Mouse (Mus musculus) MEL (cell line): Measurements from ENCODE around the gene Ccdc59.

ENCODE experiments used
- CTCF ChIP-seq, 3 experiments: IDR thresholded peaks in 2 of 3; conservative IDR thresholded peaks in 1 of 3; 2 replicates each; pipeline ENCODE4 v1.5.1; 2011 to 2012; ENCODE audit warnings: low read length in 3 of 3, low read depth in 2 of 3, mild to moderate bottlenecking in 2 of 3, improper control_type of control experiment in 1 of 3, inconsistent platforms in 1 of 3, mixed read lengths in 1 of 3, moderate library complexity in 1 of 3; ENCODE audit not compliant: control insufficient read depth in 1 of 3, insufficient read depth in 1 of 3, poor library complexity in 1 of 3, severe bottlenecking in 1 of 3
- E2F4 ChIP-seq: IDR thresholded peaks from 2 replicates; pipeline ENCODE4 v1.6.1; 2011; ENCODE audit warnings: low read depth, low read length, improper control_type of control experiment, borderline replicate concordance
- EP300 ChIP-seq, 2 experiments: IDR thresholded peaks; 2 replicates each; pipeline ENCODE4 v1.6.1; 2011; ENCODE audit warnings: improper control_type of control experiment in 2 of 2, low read length in 2 of 2, low read depth in 1 of 2, mild to moderate bottlenecking in 1 of 2
- KAT2A ChIP-seq: conservative IDR thresholded peaks from 2 replicates; pipeline ENCODE4 v1.6.1; 2012; ENCODE audit warnings: low read depth, low read length, improper control_type of control experiment, inconsistent platforms
- MAFK ChIP-seq: IDR thresholded peaks from 2 replicates; pipeline ENCODE4 v1.6.1; 2011; ENCODE audit warnings: low read depth, mild to moderate bottlenecking, low read length, improper control_type of control experiment, borderline replicate concordance
- MAX ChIP-seq: IDR thresholded peaks from 2 replicates; pipeline ENCODE4 v1.6.1; 2011; ENCODE audit warnings: low read length, improper control_type of control experiment
- MAZ ChIP-seq: IDR thresholded peaks from 2 replicates; pipeline ENCODE4 v1.6.1; 2012; ENCODE audit warnings: low read depth, mild to moderate bottlenecking, inconsistent platforms, low read length, improper control_type of control experiment
- MEF2A ChIP-seq: IDR thresholded peaks from 2 replicates; pipeline ENCODE4 v1.6.1; 2014; ENCODE audit warnings: low read depth, mild to moderate bottlenecking, inconsistent platforms, low read length, improper control_type of control experiment; ENCODE audit not compliant: poor library complexity, insufficient replicate concordance, severe bottlenecking; ENCODE audit errors: extremely low read depth
- POLR2A ChIP-seq, 2 experiments: IDR thresholded peaks; 2 replicates each; pipeline ENCODE4 v1.6.1; 2011 to 2012; ENCODE audit warnings: low read length in 2 of 2, mild to moderate bottlenecking in 2 of 2, control low read depth in 1 of 2, improper control_type of control experiment in 1 of 2, low read depth in 1 of 2, moderate library complexity in 1 of 2; ENCODE audit not compliant: control insufficient read depth in 1 of 2, insufficient read depth in 1 of 2, poor library complexity in 1 of 2
- RAD21 ChIP-seq: IDR thresholded peaks from 2 replicates; pipeline ENCODE4 v1.6.1; 2011; ENCODE audit warnings: mild to moderate bottlenecking, low read depth, low read length, improper control_type of control experiment
- RCOR1 ChIP-seq: IDR thresholded peaks from 2 replicates; pipeline ENCODE4 v1.6.1; 2012; ENCODE audit warnings: low read depth, mild to moderate bottlenecking, inconsistent platforms, low read length, improper control_type of control experiment
- ZC3H11A ChIP-seq: IDR thresholded peaks from 2 replicates; pipeline ENCODE4 v1.6.1; 2012; ENCODE audit warnings: low read depth, mild to moderate bottlenecking, inconsistent platforms, low read length, improper control_type of control experiment
- ZKSCAN1 ChIP-seq: IDR thresholded peaks from 2 replicates; pipeline ENCODE4 v1.6.1; 2012; ENCODE audit warnings: low read depth, mild to moderate bottlenecking, inconsistent platforms, low read length, improper control_type of control experiment, moderate library complexity

DNA sequence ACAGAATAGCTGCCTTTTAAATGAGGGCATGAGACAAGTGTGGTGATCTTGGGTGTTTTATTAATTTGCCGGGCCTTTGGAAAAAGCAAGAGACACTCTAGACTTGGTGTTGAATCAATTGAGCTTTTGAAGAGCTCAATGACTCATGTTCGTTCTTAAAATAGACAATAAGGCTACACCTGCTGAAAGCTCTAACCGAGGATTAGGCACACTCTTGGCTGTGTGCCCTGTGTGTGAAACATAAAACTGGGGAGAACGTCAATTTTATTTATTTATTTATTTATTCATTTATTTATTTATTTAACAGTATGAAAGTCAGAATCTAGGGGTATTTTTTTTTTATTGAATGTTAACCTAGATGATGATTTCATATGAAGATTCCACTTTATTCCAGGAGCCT is 10.3 kb downstream of the Ccdc59 start:
- no peak for TF ChIP-seq POLR2A (IDR thresholded peaks at IDR 0.05; ENCODE audit: control insufficient read depth in 1 of 2, insufficient read depth in 1 of 2, low read depth in 1 of 2, low read length in 2 of 2, poor library complexity in 1 of 2)
- no peak for TF ChIP-seq CTCF (IDR thresholded peaks at IDR 0.05 in 2 of 3, conservative IDR thresholded peaks at IDR 0.05 in 1 of 3; ENCODE audit: control insufficient read depth in 1 of 3, insufficient read depth in 1 of 3, low read depth in 2 of 3, low read length in 3 of 3, poor library complexity in 1 of 3, severe bottlenecking in 1 of 3)
- no peak for TF ChIP-seq RAD21
- no peak for TF ChIP-seq RCOR1
- no peak for TF ChIP-seq MAZ
- TF ChIP-seq MEF2A, result no peak
- no peak for TF ChIP-seq E2F4
- no peak for TF ChIP-seq ZC3H11A
- TF ChIP-seq EP300 (IDR thresholded peaks at IDR 0.05; ENCODE audit: low read depth in 1 of 2, low read length in 2 of 2), result no peak
- no peak for TF ChIP-seq MAFK
- TF ChIP-seq KAT2A, result no peak
- no peak for TF ChIP-seq ZKSCAN1
- TF ChIP-seq MAX, result no peak
